Mouse (Mus musculus): ENCODE data around the gene Unc50. TPM values are rescaled to one million over a fixed set of nuclear protein-coding genes. Genes with fewer than 3 reads are reported as not detected.

The Unc50 gene
- total RNA-seq, 2 experiments from 2014 or later = 7.6 to 27.7 TPM

DNA sequence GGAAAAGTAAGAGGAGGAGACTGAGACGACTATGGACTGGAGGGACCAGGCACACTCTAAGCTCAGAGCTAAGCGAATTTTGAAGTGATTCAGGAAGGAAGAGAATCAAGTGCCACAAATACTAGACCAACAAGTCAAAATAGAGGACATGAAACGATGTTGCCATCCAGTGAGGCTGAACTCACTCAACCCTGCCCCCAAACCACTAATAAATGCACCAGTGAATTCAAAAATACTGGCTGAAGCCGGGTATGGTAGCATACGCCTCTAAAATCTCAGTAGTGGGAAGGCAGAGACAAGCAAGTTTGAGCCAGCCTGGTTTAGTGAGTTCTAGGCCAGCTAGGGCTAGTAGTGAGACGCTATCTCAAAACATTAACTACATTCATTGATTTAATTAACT is 50.8 kb downstream of the Unc50 start:
- ATAC-seq (replicated peaks; ENCODE audit: low FRiP score, poor library complexity, severe bottlenecking) = no peak

DNA sequence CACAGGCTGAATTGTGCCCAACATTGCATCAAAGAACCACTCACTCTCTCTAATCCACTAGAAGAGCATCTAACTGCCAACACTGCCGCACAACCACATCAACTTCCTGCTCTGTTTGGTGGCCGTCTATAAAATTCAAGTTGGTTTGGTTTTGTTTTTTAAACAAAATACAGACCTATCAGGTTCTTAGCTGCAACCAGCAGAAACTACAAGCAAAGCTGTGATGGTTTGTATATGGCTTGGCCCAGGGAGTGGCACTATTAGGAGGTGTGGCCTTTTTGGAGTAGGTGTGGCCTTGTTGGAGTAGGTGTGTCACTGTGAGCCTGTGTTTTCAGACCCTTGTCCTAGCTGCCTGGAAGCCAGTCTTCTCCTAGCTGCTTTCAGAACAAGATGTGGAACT is 51.4 kb downstream of the Unc50 start:
- no peak for ATAC-seq (replicated peaks; ENCODE audit: low FRiP score, poor library complexity, severe bottlenecking)

DNA sequence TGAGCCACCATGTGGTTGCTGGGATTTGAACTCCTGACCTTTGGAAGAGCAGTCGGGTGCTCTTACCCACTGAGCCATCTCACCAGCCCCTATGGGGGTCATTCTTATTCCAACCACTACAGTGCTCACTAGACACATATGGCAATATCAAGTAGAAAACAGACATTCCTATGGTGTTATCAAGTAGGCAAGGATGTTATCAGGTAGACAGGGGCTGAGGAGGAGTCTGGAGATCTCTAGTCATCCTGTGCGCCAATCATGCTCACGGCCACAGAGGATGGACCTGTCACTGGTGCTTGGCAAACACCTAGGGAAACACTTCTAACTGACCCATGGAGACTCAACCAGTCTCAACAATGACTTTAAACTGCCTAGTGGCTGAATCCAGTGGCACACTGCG is 54.7 kb downstream of the Unc50 start:
- no peak for ATAC-seq (replicated peaks; ENCODE audit: low FRiP score, poor library complexity, severe bottlenecking)

DNA sequence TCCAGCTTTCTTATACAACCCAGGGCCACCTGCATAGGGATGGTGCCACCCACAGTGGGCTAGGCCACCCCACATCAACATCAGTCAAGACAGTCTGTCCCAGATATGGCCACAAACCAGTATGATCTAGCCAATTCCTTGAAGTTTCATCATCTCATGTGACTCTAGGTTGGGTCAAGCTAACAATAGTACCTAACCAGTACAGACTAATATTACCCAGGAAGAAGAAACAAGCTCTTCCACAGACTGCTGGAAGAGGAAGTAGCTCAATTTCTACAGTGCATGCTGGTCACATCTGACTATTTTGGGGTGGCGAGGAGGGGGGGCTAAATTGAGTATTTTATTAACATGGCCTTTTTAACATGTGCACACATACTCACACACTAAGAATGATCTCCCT is 56.5 kb downstream of the Unc50 start:
- no peak for ATAC-seq (replicated peaks; ENCODE audit: low FRiP score, poor library complexity, severe bottlenecking)

DNA sequence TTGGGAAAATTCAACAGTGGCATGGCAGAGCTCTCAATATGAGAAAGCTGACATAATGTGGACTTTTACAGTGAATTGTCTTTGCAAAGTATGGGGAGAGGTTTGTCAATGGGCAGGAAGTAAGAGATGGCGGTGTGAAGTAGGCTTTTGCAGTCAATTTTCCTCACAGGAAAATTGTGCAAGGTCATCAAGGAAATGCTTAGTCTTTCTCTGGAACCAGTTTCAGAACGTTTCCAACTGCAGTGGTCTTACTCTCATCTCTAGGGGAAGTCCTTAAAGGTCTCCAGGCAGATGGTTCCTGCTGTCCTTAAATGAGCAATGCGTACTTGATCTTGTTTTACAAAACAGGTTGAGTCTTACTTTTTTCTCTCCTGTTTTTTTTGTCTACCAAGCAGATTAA is 57.1 kb downstream of the Unc50 start:
- ATAC-seq (replicated peaks; ENCODE audit: low FRiP score, poor library complexity, severe bottlenecking) = no peak

DNA sequence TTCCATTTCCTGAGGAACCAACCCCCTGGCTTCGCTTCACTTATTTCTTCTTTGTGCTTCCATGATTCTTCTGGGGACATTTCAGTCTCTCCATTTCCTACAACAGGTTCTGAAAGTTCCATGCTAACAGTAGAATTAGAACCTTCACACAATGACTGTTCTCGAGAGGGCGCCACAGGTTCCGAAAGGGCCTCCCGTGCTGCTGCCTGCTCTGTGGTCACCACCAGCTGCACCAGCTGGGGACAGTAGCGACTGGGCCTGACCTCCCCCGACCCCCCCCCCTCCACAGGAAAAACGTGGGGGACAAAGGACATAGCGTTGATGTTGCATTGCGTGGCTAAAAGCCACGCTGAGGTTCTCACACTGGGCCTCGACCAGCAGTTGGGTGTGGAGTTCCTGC is 58.6 kb downstream of the Unc50 start:
- ATAC-seq (replicated peaks; ENCODE audit: low FRiP score, poor library complexity, severe bottlenecking) = no peak

Other genes starting within 250 kb of the Unc50 start
- not detected in 2 replicates for gene Cnga3, start 215.7 kb upstream of the Unc50 start, total RNA-seq (2015; ENCODE audit: low replicate concordance)
- gene Cnga3, start 215.7 kb upstream of the Unc50 start, total RNA-seq (2017; ENCODE audit: low replicate concordance) = not detected in 2 replicates
- 2.9 and 6.7 TPM in 2 replicates for gene Inpp4a, start 130.3 kb upstream of the Unc50 start, total RNA-seq (2015; ENCODE audit: low replicate concordance)
- gene Inpp4a, start 130.3 kb upstream of the Unc50 start, total RNA-seq (2017; ENCODE audit: low replicate concordance) = 2.2 and 3.0 TPM in 2 replicates
- 25.6 and 26.0 TPM in 2 replicates for gene Coa5, start within 50 bp of the Unc50 start, total RNA-seq (2015; ENCODE audit: low replicate concordance)
- 11.6 and 17.6 TPM in 2 replicates for gene Coa5, start within 50 bp of the Unc50 start, total RNA-seq (2017; ENCODE audit: low replicate concordance)
- gene Mgat4a, start 110.9 kb downstream of the Unc50 start, total RNA-seq (2015; ENCODE audit: low replicate concordance) = 3.4 and 4.7 TPM in 2 replicates
- gene Mgat4a, start 110.9 kb downstream of the Unc50 start, total RNA-seq (2017; ENCODE audit: low replicate concordance) = 0.91 and 2.6 TPM in 2 replicates